Mouse (Mus musculus): ENCODE measurements at regions not wholly inside any gene's neighbourhood (a gene's known extent, or its start where the extent isn't known, plus 50 kb on each side); places are given as distances from the start of the nearest gene placed in this dataset.

DNA sequence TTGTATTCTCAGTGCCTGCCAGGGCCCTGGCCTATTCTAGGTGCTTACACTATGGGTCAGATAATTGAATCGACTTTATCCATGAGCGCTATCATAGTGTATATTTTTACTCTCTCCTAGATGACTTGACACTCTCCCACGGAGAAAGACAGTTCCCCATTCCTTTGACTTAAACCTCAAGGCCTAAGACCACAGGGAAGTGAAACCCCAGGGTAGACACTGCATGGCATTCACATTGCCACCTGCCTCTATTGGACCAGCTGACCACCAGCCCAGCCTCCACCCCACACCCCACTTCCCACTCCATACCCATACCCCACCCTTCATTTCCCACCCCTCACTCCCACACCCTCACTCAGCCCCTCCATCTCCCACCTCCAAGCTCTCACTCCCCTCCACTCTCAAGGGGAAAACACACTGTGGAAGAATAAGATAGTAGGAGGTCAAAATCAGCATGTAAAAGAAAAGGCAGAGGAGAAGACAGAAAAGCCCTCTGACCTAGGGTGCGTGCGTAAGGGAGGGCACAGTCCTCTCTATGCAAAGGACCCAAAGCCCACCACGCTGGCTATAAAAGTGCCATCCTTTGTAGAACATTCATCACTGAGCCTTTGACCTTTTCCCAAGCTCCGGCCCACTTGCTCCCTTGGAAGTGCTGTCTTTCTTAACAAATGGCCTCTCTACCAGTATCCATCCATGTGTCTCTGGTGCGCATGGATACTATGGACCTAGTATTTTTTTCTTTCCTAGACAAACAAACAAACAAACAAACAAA lies 257.4 kb upstream of the Hs6st1 start:
- TF ChIP-seq CTCF (IDR thresholded peaks at IDR 0.05) (no peak), POLR2A (IDR thresholded peaks at IDR 0.05; ENCODE audit: insufficient read depth, low read depth, low read length) (no peak)

All from heart, adult 2 months (tissue).